Mouse (Mus musculus) T-helper 1 cell (primary cell): ENCODE data around the gene Tmed11.
"Not testable (repeated sequence)": the region's sequence is repeated elsewhere in the genome, so short reads cannot be mapped to it uniquely, and the experiment has no call there.

Source experiments
- in situ Hi-C: fragments of 300-600 bp; cut with MboI, MseI; formaldehyde crosslinking; loops from one replicate; pipeline ENCODE4 v1.15.1; 2025; ENCODE audit warnings: high pct_unique_total_duplicates

The Tmed11 gene

DNA sequence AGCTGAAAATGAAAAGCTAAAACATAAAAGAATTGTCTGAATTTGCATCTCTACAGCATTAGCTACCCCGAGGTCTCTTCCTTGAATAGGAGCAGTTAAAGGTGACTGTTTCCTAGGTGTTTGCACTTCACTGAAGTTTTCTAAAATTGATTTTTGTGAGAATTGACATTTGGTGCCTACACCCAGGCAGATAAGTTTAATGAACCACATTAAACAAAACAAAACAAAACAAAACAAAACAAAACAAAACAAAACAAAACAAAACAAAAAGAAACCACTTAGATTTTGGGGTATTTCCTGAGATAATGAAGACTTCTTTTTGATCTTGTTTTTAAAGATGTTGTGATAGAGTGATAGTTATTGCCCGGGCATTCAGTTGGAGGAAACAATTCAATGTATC is at the start of gene Tmed11:
Tmed11 (minus strand) TSS at position 101 of the 400 bp plus-strand sequence.
- in situ Hi-C loops: loop anchor here (10.0 kb wide), 1 partner anchor 250 kb away; no protein-coding TSS in a partner anchor

DNA sequence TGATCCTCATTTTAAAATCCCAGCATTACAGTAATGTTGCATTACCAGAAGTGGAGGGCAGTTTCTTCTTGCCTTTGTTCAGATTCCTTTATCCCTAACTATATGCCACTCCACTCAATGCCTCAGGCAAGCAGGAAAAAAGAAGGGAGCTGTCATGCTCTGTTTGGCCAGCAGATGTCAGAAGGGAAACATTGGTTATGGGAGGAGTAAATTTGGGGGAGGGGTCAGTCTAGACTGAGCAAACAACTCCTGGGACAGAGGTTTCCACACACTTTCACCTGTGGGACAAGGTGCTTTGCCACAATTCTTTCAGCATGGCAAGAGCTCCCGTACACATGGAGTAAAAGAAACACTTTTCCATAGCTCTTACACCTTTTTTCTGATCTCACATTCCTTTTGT is 41.0 kb upstream of the Tmed11 start:
- in situ Hi-C loops: no loop called here

DNA sequence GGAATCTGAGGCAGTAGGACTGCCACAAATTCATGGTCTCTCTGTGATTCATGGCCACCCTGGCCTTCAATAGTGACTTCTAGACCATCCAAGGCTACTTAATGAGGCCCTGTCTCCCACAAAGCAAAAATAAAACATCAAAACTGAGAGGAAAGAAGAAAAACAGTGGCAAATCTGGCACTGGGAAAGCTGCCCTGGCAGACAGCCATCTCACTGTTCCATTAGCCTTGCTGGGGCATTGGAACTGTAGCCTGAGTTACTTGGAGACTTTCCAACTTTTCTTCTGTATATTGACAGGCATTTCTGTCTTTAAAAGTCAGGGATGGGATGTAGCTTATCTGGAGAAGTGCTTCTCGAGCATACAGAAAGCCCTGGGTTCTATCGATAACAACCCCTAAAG is 28.1 kb upstream of the Tmed11 start:
- in situ Hi-C loops: no loop called here

DNA sequence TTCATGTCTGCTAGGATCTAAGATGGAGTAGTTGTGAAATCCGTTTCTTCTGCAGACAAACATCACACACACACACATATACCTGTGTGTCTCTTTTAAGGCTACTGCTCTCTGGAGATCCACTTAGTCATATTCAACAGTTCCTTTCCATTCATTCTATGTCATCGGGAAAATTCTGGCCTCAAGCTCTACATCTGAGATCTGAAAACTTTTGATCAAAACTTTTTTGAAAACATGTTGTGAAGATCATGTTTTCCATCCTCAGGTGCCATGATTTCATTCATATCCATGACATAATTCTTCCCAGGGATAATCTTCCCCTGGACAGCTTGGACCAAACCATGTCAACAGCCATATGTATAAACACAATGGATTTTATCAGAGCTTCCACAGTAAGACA is 13.6 kb upstream of the Tmed11 start, which contains the start of gene Vmn2r8:
Vmn2r8 (minus strand) TSS at position 101 of the 400 bp plus-strand sequence.
- in situ Hi-C loops: not testable (repeated sequence)

DNA sequence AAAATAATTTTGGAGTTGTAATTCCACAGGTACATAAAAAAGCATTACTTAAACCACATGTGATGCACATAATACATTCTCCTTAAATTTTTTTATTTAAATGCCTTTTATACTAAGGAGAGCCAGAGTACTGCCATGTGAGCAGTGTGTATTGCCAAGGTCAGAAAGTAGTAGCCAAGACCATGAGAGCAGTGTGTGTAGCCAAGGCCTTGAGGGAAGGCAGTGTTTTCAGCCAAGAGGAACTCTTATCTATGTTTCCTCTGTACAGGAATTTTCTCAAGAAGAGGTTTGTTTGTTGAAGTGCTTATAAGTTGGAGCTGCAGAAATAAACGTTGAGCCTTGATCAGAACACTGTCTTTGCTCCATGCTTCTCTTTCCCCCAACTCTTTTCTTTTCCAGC is 8.5 kb upstream of the Tmed11 start:
- in situ Hi-C loops: no loop called here

DNA sequence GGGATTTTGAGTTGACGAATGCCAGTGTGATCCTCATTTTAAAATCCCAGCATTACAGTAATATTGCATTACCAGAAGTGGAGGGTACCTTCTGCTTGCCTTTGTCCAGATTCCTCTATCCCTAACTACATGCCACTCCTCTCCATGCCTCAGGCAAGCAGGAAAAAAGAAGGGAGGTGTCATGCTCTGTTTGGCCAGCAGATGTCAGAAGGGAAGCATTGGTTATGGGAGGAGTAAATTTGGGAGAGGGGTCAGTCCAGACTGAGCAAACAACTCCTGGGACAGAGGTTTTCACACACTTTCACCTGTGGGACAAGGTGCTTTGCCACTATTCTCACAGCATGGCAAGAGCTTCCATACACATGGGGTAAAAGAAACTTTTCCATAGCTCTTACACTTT is 4.8 kb downstream of the Tmed11 start:
- in situ Hi-C loops: loop anchor here (10.0 kb wide), 1 partner anchor 254 kb away; no protein-coding TSS in a partner anchor

DNA sequence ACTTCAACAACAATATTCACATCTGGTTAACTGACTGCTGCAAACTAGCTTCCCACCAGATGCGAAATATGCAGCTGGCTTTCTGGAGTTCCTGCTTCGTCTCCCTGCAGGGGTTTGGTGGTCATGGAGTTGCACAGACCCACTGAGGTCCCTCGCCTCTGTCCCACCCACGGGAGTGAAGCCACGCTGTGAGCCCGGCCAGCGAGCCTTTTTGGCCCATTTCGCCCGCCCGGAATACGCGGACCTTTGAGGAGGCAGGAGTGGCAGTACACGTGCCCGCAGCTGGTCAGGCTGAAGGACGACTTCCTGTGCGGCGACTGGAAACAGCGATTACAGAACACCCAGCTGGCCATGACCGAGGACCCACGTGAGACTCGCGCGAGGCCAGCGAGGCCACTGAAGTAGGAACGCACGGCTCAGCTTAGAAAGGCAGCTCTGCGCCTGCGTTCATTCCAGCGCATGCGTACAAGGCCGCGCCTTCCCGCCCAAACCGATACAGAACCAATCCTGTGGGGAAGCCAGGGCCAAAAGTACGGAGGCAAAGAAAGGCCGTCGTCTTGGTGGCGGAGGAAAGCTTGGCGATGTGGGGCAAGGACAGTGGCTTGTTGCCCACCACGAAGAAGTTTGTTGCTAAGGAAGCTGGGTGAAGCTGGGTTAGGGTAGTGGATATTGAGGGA is 20.4 kb downstream of the Tmed11 start, which contains the start of gene Rnf212:
Rnf212 (minus strand) TSS at position 353 of the 677 bp plus-strand sequence.
- in situ Hi-C loops: no loop called here

DNA sequence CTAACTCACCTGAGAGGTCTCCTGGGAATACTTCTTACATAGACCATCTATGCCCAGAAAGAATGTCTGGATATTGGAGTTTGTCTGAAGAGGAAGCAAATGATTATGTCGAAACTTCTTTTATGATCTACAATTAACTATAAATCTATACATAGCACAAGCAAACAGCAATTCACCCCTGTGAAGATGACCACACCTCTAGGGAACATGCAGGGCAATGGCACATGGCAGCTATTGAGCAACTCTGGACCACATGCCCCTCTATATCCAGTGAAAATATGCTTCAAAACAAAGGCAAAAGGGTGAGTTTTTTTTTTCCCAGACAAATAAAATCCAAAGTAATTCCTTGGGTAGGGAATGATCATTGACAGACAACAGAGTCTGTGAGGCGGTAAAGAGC is 35.2 kb downstream of the Tmed11 start:
- in situ Hi-C loops: no loop called here

DNA sequence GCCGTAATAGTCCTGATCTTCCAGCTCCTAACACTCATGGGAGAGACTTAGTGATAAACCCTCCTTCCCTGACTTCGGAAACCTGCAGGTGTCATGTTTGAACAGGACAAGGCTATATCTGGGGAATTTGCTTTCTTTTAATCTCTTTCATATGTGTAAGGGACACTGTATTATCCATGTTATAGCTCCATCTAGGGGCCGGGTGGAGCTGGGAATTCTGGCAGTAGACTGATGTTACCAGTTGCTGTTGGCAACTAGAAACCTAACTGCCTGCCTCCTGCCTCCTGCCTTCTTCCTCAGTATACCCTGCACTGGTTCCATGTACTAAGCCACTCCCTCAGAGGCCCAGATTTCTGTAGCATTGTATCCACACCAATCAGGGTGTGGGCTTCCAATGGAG is 36.8 kb downstream of the Tmed11 start:
- in situ Hi-C loops: no loop called here

DNA sequence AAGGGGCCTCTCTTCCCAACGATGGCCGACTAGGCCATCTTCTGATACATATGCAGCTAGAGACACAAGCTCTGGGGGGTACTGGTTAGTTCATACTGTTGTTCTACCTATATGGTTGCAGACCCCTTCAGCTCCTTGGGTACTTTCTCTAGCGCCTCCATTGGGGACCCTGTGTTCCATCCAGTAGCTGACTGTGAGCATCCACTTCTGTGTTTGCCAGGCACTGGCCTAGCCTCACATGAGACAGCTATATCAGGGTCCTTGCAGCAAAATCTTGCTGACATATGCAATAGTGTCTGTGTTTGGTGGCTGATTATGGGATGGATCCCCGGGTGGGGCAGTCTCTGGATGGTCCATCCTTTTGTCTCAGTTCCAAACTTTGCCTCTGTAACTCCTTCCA is 43.9 kb downstream of the Tmed11 start:
- in situ Hi-C loops: not testable (repeated sequence)

DNA sequence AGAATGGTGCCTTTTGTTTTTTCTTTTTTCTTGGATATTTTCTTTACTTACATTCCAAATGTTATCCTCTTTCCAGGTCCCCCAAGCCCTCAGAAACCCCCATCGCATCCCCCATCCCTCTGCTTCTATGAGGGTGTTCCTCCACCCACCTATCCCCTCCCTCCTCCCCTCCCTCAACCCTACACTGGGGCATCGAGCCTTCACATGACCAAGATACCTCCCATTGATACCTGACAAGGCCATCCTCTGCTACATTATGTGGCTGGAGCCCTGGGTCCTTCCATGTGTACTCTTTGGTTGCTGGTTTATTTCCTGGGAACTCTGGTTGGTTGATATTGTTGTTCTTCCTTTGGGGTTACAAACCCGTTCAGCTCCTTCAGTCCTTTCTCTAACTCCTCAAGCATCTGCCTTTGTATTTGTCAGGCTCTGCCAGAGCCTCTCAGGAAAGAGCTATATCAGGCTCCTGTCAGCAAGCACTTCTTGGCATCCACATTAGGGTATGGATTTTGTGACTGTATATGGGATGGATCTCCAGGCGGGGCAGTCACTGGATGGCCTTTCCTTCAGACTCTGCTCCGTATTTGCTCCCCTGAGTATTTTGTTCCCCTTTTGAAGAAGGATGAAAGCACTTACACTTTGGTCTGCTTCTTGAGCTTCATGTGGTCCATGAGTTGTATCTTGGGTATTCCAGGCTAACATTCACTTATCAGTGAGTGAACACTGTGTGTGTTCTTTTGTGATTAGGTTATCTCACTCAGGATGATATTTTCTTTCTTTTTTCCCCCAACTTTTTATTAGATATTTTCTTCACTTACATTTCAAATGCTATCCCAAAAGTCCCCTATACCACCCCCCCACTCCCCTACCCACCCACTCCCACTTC is 44.6 kb downstream of the Tmed11 start:
- in situ Hi-C loops: no loop called here

DNA sequence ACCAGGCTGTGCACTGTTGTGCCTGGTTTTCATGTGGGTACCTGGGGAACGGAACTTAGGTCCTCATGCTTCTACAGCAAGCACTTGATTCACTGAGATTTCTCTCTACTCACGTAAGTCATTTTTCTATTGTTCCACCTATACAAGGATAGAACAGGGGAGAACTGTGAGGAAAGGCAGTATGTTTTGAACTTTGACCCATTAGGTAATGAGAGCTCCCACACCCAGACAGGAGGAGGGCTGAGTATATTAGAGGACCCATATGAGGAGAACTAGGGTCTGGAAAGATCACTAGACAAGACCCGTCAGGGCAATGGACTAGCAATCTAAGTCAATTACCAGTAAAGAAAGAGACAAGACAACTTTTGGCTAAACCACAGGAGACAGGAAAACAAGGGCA is 50.5 kb downstream of the Tmed11 start:
- in situ Hi-C loops: no loop called here

DNA sequence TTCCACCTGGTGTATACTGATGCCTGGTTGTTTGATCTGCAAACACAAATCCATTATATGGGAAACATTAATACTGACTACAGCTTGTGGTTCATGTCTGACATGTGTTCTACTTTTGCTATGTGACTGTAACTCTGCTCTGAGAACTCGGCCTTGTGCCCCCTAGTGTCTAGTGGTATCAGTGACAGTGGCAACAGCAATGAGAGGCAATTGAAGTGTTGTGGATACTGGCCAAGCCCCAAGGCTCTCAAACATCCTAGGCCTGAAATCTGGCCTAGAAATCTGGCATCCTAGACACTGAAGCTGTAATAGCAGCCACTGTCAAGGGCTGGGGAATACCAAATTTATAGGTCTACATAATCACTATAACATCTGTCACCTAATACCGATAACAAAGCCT is 51.3 kb downstream of the Tmed11 start:
- in situ Hi-C loops: no loop called here

DNA sequence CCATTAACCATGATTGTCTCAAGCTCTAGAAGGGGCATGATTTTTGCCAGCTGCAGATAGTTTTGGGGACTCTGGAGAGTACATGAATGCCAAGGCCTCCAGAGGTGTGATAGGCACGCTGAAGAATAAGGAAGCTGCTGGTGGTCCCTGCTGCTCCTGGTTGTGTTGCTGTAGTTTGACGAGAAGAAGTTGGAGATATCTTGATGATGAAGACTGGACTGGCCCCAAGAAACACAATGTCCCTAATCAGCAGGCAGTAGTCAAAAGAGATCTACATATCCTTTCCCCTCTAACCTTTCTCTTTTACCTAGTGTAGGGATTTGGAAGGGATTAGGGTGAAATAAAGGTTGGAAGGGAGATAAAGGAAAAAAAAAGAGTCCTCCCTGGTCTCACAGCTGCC is 52.6 kb downstream of the Tmed11 start:
- in situ Hi-C loops: no loop called here

DNA sequence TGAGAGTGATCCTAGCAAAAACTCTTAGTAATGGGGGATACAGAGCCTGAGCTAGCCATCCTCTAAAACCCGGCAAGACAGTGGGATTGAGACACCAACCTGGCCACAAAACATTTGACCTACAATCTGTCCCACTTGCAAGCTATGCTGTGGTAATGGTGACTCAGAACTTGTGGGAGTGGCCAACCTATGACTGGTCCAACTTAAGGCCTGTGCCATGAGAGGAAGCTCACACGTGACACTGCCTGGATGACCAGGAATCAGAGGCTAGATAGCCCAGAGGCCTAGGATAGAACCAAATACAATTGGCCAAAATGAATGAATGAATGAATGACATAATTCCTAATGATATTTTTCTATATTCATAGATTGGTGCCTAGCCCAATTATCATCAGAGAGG is 53.3 kb downstream of the Tmed11 start:
- in situ Hi-C loops: no loop called here

DNA sequence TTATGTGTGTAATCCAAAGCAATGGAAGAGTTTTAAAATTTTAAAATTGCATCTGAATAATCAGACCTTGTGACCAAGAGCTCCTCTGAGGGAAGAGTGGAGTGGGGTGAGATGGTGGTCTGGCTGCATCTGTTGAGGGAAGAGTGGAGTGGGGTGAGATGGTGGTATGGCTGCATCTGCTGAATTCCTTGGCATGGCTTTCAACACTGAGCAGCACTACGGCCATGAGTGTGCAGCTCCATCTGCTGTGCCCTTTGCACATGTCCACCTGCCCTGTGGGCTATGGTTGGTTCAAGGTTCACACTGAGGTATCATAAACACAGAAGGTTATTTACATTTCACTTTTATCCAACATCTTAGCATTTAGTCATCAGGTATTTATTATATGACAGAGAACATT is 67.7 kb downstream of the Tmed11 start:
- in situ Hi-C loops: no loop called here
